In the genomic region with DNA sequence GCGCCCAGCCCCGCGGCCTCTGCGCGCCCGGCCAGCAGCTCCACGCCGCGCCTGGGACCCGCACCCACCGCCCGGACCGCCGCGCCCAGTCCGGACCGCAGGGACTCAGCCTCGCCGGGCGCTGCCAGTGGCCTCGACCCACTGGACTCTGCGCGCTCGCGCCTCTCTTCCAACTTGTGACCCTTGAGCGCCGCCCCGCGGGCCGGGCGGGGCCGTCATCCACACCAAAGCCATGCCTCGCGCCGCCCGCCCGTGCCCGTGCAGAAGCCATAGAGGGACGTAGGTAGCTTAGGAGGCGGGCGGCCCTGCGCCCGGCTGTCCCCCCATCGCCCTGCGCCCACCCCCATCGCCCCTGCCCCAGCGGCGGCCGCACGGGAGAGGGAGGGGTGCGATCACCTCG, we compare ENCODE assay signal across 11 mouse cellular contexts. TPM values are rescaled to one million over a fixed set of nuclear protein-coding genes. Genes with fewer than 3 reads are reported as not detected.
DNase-seq lines count a peak whose midpoint lies in the region; ATAC-seq and TF ChIP-seq lines count a peak whose summit lies in the region.
"Had no signal": no experiment of that assay in that cellular context is flagged by ENCODE, and none has a peak within 500 bp of the region (broad histone marks: within the 10 kb centered on the region; RNA-seq: fewer than 3 reads in every experiment).

No protein-coding gene starts in this region.

- intact Hi-C loops in left cerebral cortex, adult 2 months (cut with DNase I): no loop called here

- no peak overlapping the region for H3K27ac ChIP-seq in kidney, embryonic 14.5 days (ENCODE audit: low read depth, low read length)
- no peak overlapping the region for H3K27ac ChIP-seq in intestine, embryonic 16.5 days (ENCODE audit: low read length)
- no peak overlapping the region for H3K27ac ChIP-seq in left cerebral cortex, adult 2 months
- H3K27ac ChIP-seq: hindbrain, embryonic 15.5 days had no signal

- DNase-seq in adrenal gland, postnatal 25 days: peak; percentile 33
- DNase-seq in adrenal gland, adult (ENCODE audit: inconsistent age in 2 of 2, low spot score in 1 of 2): no peak
- no peak for DNase-seq in kidney, adult 18-20 months
- no peak for DNase-seq in left cerebral cortex, adult 2 months (ENCODE audit: extremely low spot score in 1 of 2, low spot score in 2 of 2)
- DNase-seq: layer of hippocampus, postnatal 36 days had no signal

- H3K4me3 ChIP-seq in kidney, embryonic 14.5 days (ENCODE audit: low read length): no peak overlapping the region
- H3K4me3 ChIP-seq in E14TG2a.4 (replicated peaks; ENCODE audit: low read length): peak overlapping the region; percentile 78
- no peak overlapping the region for H3K4me3 ChIP-seq in intestine, embryonic 16.5 days (ENCODE audit: low read length)
- no peak overlapping the region for H3K4me3 ChIP-seq in left cerebral cortex, adult 2 months
- H3K4me3 ChIP-seq: hindbrain, embryonic 15.5 days had no signal

- H3K9me3 ChIP-seq in kidney, embryonic 14.5 days (ENCODE audit: control insufficient read depth, low read length): peaks cover 52% of the 10 kb centered on the region
- peaks cover 43% of the 10 kb centered on the region for H3K9me3 ChIP-seq in E14TG2a.4 (ENCODE audit: low read length)
- H3K9me3 ChIP-seq in intestine, embryonic 16.5 days (ENCODE audit: control insufficient read depth, low read length): peaks cover 54% of the 10 kb centered on the region

- peaks cover 53% of the 10 kb centered on the region for H3K36me3 ChIP-seq in kidney, embryonic 14.5 days (ENCODE audit: control insufficient read depth, insufficient read depth, low read length)
- H3K36me3 ChIP-seq in E14TG2a.4 (ENCODE audit: insufficient read depth, low read length): peaks cover 75% of the 10 kb centered on the region
- peaks cover 64% of the 10 kb centered on the region for H3K36me3 ChIP-seq in intestine, embryonic 16.5 days (ENCODE audit: control insufficient read depth, insufficient read depth, low read length)

- no peak overlapping the region for H3K9ac ChIP-seq in kidney, embryonic 14.5 days (ENCODE audit: low read depth, low read length)
- H3K9ac ChIP-seq in intestine, embryonic 16.5 days (ENCODE audit: low read depth, low read length): no peak overlapping the region
- H3K9ac ChIP-seq: hindbrain, embryonic 15.5 days had no signal

- H3K27me3 ChIP-seq in kidney, embryonic 14.5 days (ENCODE audit: control insufficient read depth, insufficient read depth, low read length): no peaks in the 10 kb centered on the region
- H3K27me3 ChIP-seq in E14TG2a.4 (ENCODE audit: insufficient read depth, low read length): no peaks in the 10 kb centered on the region; the same call in none of the 2 replicates
- H3K27me3 ChIP-seq in intestine, embryonic 16.5 days (replicated peaks; ENCODE audit: control insufficient read depth, insufficient read depth, low read length): no peaks in the 10 kb centered on the region
- H3K27me3 ChIP-seq: hindbrain, embryonic 15.5 days had no signal

- no peaks in the 10 kb centered on the region for H3K4me1 ChIP-seq in kidney, embryonic 14.5 days (ENCODE audit: control insufficient read depth, insufficient read depth, low read length)
- peaks cover 23% of the 10 kb centered on the region for H3K4me1 ChIP-seq in E14TG2a.4 (replicated peaks; ENCODE audit: low read depth, low read length)
- H3K4me1 ChIP-seq in intestine, embryonic 16.5 days (ENCODE audit: control insufficient read depth, insufficient read depth, low read length): 0 out of 2 replicates have a peak, but pooled peaks cover 2% of the 10 kb centered on the region
- H3K4me1 ChIP-seq: hindbrain, embryonic 15.5 days had no signal

- WGBS in kidney, embryonic 14.5 days: 37% methylated on average over 51 of the region's 52 CpGs
- WGBS in intestine, embryonic 16.5 days: 22% methylated on average over 41 of the region's 52 CpGs

- peak overlapping the region; percentile 12 for H3K4me2 ChIP-seq in kidney, embryonic 14.5 days (replicated peaks; ENCODE audit: low read depth, low read length)
- 0 out of 2 replicates have a peak overlapping the region, but pooled peaks have one; percentile 6 for H3K4me2 ChIP-seq in intestine, embryonic 16.5 days (ENCODE audit: low read depth, low read length)
- H3K4me2 ChIP-seq: hindbrain, embryonic 15.5 days had no signal

- ATAC-seq in kidney, embryonic 14.5 days (ENCODE audit: low FRiP score, low TSS enrichment): no peak
- ATAC-seq in intestine, embryonic 16.5 days: peak; percentile 41
- no peak for ATAC-seq in granulocyte monocyte progenitor cell, adult 5-6 weeks (replicated peaks; ENCODE audit: poor library complexity, severe bottlenecking)

- no peak for TF ChIP-seq CTCF in E14TG2a.4 (conservative IDR thresholded peaks at IDR 0.05; ENCODE audit: low read length)
- no peak for TF ChIP-seq CTCF in left cerebral cortex, adult 2 months (IDR thresholded peaks at IDR 0.05)

RNA-seq across cellular contexts. Expression of a gene that starts 11.0 kb away (rescaled TPM):
- total RNA-seq in adrenal gland, postnatal 25 days (2021): 70.4 and 74.1 TPM in 2 replicates
- 33.2 and 38.9 TPM in 2 replicates for polyA plus RNA-seq in kidney, embryonic 14.5 days (2014; fragmentation: Nextera tagmentation; extraction: Ambion mirVana)
- 38.8 and 40.5 TPM in 2 replicates for polyA plus RNA-seq in intestine, embryonic 16.5 days (2015; fragmentation: Nextera tagmentation; extraction: Ambion mirVana)
- 10 to 100 TPM; 45.1 to 51.6 TPM for total RNA-seq in left cerebral cortex, adult 2 months (2021)
- total RNA-seq in granulocyte monocyte progenitor cell, adult 5-6 weeks (2014; fragmentation: Nextera tagmentation): 28.6 and 56.2 TPM in 2 replicates
- total RNA-seq in granulocyte monocyte progenitor cell, adult 5-6 weeks (2017): 12.7 and 14.0 TPM in 2 replicates

RNA-seq across cellular contexts. Expression of a gene that starts 18.9 kb away (rescaled TPM):
- 5.4 and 7.7 TPM in 2 replicates for total RNA-seq in adrenal gland, postnatal 25 days (2021)
- polyA plus RNA-seq in kidney, embryonic 14.5 days (2014; fragmentation: Nextera tagmentation; extraction: Ambion mirVana): 0.11 and 0.14 TPM in 2 replicates
- polyA plus RNA-seq in intestine, embryonic 16.5 days (2015; fragmentation: Nextera tagmentation; extraction: Ambion mirVana): 0.04 TPM in 1 of 2 replicates, not detected in the other
- 100 to 1,000 TPM; 129 to 142 TPM for total RNA-seq in left cerebral cortex, adult 2 months (2021)
- total RNA-seq in granulocyte monocyte progenitor cell, adult 5-6 weeks (2014; fragmentation: Nextera tagmentation): 0.28 TPM in 1 of 2 replicates, not detected in the other
- 0.39 TPM in 1 of 2 replicates, not detected in the other for total RNA-seq in granulocyte monocyte progenitor cell, adult 5-6 weeks (2017)

RNA-seq across cellular contexts. Expression of a gene that starts 19.5 kb away (rescaled TPM):
- total RNA-seq in adrenal gland, postnatal 25 days (2021): not detected in 2 replicates
- 0.11 and 0.61 TPM in 2 replicates for polyA plus RNA-seq in kidney, embryonic 14.5 days (2014; fragmentation: Nextera tagmentation; extraction: Ambion mirVana)
- polyA plus RNA-seq in intestine, embryonic 16.5 days (2015; fragmentation: Nextera tagmentation; extraction: Ambion mirVana): 0.26 TPM in 1 of 2 replicates, not detected in the other
- 1 to 10 TPM; 4.5 to 4.8 TPM for total RNA-seq in left cerebral cortex, adult 2 months (2021)
- not detected in 2 replicates for total RNA-seq in granulocyte monocyte progenitor cell, adult 5-6 weeks (2014; fragmentation: Nextera tagmentation)
- total RNA-seq in granulocyte monocyte progenitor cell, adult 5-6 weeks (2017): not detected in 2 replicates
- total RNA-seq: megakaryocyte, adult 5-6 weeks had no signal

RNA-seq across cellular contexts. Expression of a gene that starts 31.1 kb away (rescaled TPM):
- total RNA-seq in adrenal gland, postnatal 25 days (2021): 522 and 531 TPM in 2 replicates
- polyA plus RNA-seq in kidney, embryonic 14.5 days (2014; fragmentation: Nextera tagmentation; extraction: Ambion mirVana): 847 and 943 TPM in 2 replicates
- 1,158 and 1,189 TPM in 2 replicates for polyA plus RNA-seq in intestine, embryonic 16.5 days (2015; fragmentation: Nextera tagmentation; extraction: Ambion mirVana)
- total RNA-seq in left cerebral cortex, adult 2 months (2021): 100 to 1,000 TPM; 539 to 573 TPM
- 253 and 319 TPM in 2 replicates for total RNA-seq in granulocyte monocyte progenitor cell, adult 5-6 weeks (2014; fragmentation: Nextera tagmentation)
- total RNA-seq in granulocyte monocyte progenitor cell, adult 5-6 weeks (2017): 278 and 345 TPM in 2 replicates

RNA-seq across cellular contexts. Expression of a gene that starts 31.4 kb away (rescaled TPM):
- total RNA-seq in adrenal gland, postnatal 25 days (2021): 59.5 and 63.8 TPM in 2 replicates
- 95.9 and 104 TPM in 2 replicates for polyA plus RNA-seq in kidney, embryonic 14.5 days (2014; fragmentation: Nextera tagmentation; extraction: Ambion mirVana)
- polyA plus RNA-seq in intestine, embryonic 16.5 days (2015; fragmentation: Nextera tagmentation; extraction: Ambion mirVana): 39.7 and 56.6 TPM in 2 replicates
- 10 to 100 TPM; 93.3 to 97.5 TPM for total RNA-seq in left cerebral cortex, adult 2 months (2021)
- 32.1 and 64.5 TPM in 2 replicates for total RNA-seq in granulocyte monocyte progenitor cell, adult 5-6 weeks (2014; fragmentation: Nextera tagmentation)
- 17.3 and 28.2 TPM in 2 replicates for total RNA-seq in granulocyte monocyte progenitor cell, adult 5-6 weeks (2017)

Comparison
In these comparisons a context has a peak if more than half of its experiments do, and no peak if none do; other contexts are left out.
1. RNA of a gene that starts 18.9 kb away (total RNA-seq): 129 to 142 TPM in left cerebral cortex, adult 2 months; 5.4 to 7.7 TPM in adrenal gland, postnatal 25 days and 0.28 to 0.39 TPM in granulocyte monocyte progenitor cell, adult 5-6 weeks; every median in the first group is over 10 times any median in the second.